Mouse (Mus musculus): ENCODE measurements at regions not wholly inside any gene's neighbourhood (a gene's known extent, or its start where the extent isn't known, plus 50 kb on each side); places are given as distances from the start of the nearest gene placed in this dataset.
A peak's percentile ranks its signal among the peaks of the same experiment; 100 is the strongest.

- Histone ChIP-seq H3K27me3 (no peaks in the 10 kb centered on the region), H3K4me3 (no peak overlapping the region), H3K4me1 (replicated peaks) (no peaks in the 10 kb centered on the region), H3K9ac (no peak overlapping the region), H3K36me3 (no peaks in the 10 kb centered on the region), H3K27ac (no peak overlapping the region), H3K4me2 (no peak overlapping the region), H3K9me3 (no peaks in the 10 kb centered on the region)
- 85% methylated on average over 1 of the region's 1 CpGs for WGBS
- no peak for ATAC-seq (ENCODE audit: low FRiP score)
Observed at GRCm38 (mm10) chr3:82781464-82781863, 94.8 kb downstream of the Rbm46 start.

GRCm38 (mm10) chr3:82770512-82771270 is 105.6 kb downstream of the Rbm46 start:
- H3K9ac ChIP-seq, result no peak overlapping the region
- no peaks in the 10 kb centered on the region for H3K36me3 ChIP-seq
- no peaks in the 10 kb centered on the region for H3K4me1 ChIP-seq (replicated peaks)
- H3K4me3 ChIP-seq, result no peak overlapping the region
- H3K9me3 ChIP-seq, result no peaks in the 10 kb centered on the region
- no peak overlapping the region for H3K27ac ChIP-seq
- no peak overlapping the region for H3K4me2 ChIP-seq
- ATAC-seq (ENCODE audit: low FRiP score), result no peak
- WGBS, result 94% methylated on average over 8 of the region's 8 CpGs
- H3K27me3 ChIP-seq, result no peaks in the 10 kb centered on the region

GRCm38 (mm10) chr3:82767484-82767883 is 108.8 kb downstream of the Rbm46 start:
- Histone ChIP-seq H3K27ac (no peak overlapping the region), H3K9ac (no peak overlapping the region)
- 56% methylated on average over 5 of the region's 5 CpGs for WGBS

GRCm38 (mm10) chr3:82759946-82760345 is 116.3 kb downstream of the Rbm46 start:
- Histone ChIP-seq H3K4me3 (no peak overlapping the region), H3K27me3 (no peaks in the 10 kb centered on the region), H3K9ac (no peak overlapping the region), H3K4me2 (no peak overlapping the region), H3K4me1 (replicated peaks) (no peaks in the 10 kb centered on the region), H3K36me3 (no peaks in the 10 kb centered on the region), H3K9me3 (no peaks in the 10 kb centered on the region), H3K27ac (no peak overlapping the region)
- ATAC-seq (ENCODE audit: low FRiP score), result no peak
- 85% methylated on average over 2 of the region's 2 CpGs for WGBS

More at GRCm38 (mm10) chr3:82767484-82767883, 108.8 kb downstream of the Rbm46 start:
- Histone ChIP-seq H3K4me3 (no peak overlapping the region), H3K36me3 (no peaks in the 10 kb centered on the region), H3K27me3 (no peaks in the 10 kb centered on the region), H3K4me2 (no peak overlapping the region), H3K9me3 (no peaks in the 10 kb centered on the region), H3K4me1 (replicated peaks) (no peaks in the 10 kb centered on the region)
- no peak for ATAC-seq (ENCODE audit: low FRiP score)

GRCm38 (mm10) chr3:82758967-82759366 is 117.3 kb downstream of the Rbm46 start:
- WGBS, result 76% methylated on average over 1 of the region's 1 CpGs
- Histone ChIP-seq H3K27me3 (no peaks in the 10 kb centered on the region), H3K4me2 (no peak overlapping the region), H3K9me3 (no peaks in the 10 kb centered on the region), H3K36me3 (no peaks in the 10 kb centered on the region), H3K9ac (no peak overlapping the region), H3K4me1 (replicated peaks) (no peaks in the 10 kb centered on the region), H3K4me3 (no peak overlapping the region), H3K27ac (no peak overlapping the region)
- ATAC-seq (ENCODE audit: low FRiP score), result no peak

GRCm38 (mm10) chr3:82725546-82725945 is 150.7 kb downstream of the Rbm46 start:
- no peak for ATAC-seq (ENCODE audit: low FRiP score)
- Histone ChIP-seq H3K4me3 (no peak overlapping the region), H3K27me3 (no peaks in the 10 kb centered on the region), H3K9me3 (no peaks in the 10 kb centered on the region), H3K9ac (no peak overlapping the region), H3K36me3 (no peaks in the 10 kb centered on the region), H3K27ac (no peak overlapping the region), H3K4me2 (no peak overlapping the region), H3K4me1 (replicated peaks) (no peaks in the 10 kb centered on the region)
- 34% methylated on average over 3 of the region's 3 CpGs for WGBS

- no peak overlapping the region for H3K4me2 ChIP-seq
- H3K9ac ChIP-seq, result no peak overlapping the region
- no peaks in the 10 kb centered on the region for H3K36me3 ChIP-seq
- ATAC-seq (ENCODE audit: low FRiP score), result no peak
- WGBS, result 97% methylated on average over 4 of the region's 4 CpGs
- no peaks in the 10 kb centered on the region for H3K27me3 ChIP-seq
- H3K4me3 ChIP-seq, result no peak overlapping the region
- H3K4me1 ChIP-seq (replicated peaks), result no peaks in the 10 kb centered on the region
- no peaks in the 10 kb centered on the region for H3K9me3 ChIP-seq
- H3K27ac ChIP-seq, result no peak overlapping the region
Observed at GRCm38 (mm10) chr3:82707628-82708027, 159.7 kb upstream of the Npy2r start.

GRCm38 (mm10) chr3:82692131-82692530 is 144.2 kb upstream of the Npy2r start:
- Histone ChIP-seq H3K4me2 (no peak overlapping the region), H3K36me3 (no peaks in the 10 kb centered on the region)

GRCm38 (mm10) chr3:82656159-82656874 is 108.4 kb upstream of the Npy2r start:
- Histone ChIP-seq H3K4me1 (replicated peaks) (0 out of 2 replicates have a peak, but pooled peaks cover 2% of the 10 kb centered on the region), H3K27ac (no peak overlapping the region), H3K9me3 (no peaks in the 10 kb centered on the region), H3K9ac (no peak overlapping the region), H3K36me3 (no peaks in the 10 kb centered on the region), H3K27me3 (no peaks in the 10 kb centered on the region), H3K4me2 (no peak overlapping the region), H3K4me3 (no peak overlapping the region)
- WGBS, result 60% methylated on average over 8 of the region's 8 CpGs
- peak; percentile 38; the same call in 1 of the 2 replicates for ATAC-seq (ENCODE audit: low FRiP score)

More at GRCm38 (mm10) chr3:82692131-82692530, 144.2 kb upstream of the Npy2r start:
- Histone ChIP-seq H3K27me3 (no peaks in the 10 kb centered on the region), H3K4me1 (replicated peaks) (no peaks in the 10 kb centered on the region), H3K4me3 (no peak overlapping the region), H3K27ac (no peak overlapping the region), H3K9me3 (no peaks in the 10 kb centered on the region), H3K9ac (no peak overlapping the region)
- 94% methylated on average over 2 of the region's 2 CpGs for WGBS
- no peak for ATAC-seq (ENCODE audit: low FRiP score)

- Histone ChIP-seq H3K36me3 (no peaks in the 10 kb centered on the region), H3K27ac (no peak overlapping the region), H3K4me3 (no peak overlapping the region), H3K9me3 (no peaks in the 10 kb centered on the region), H3K27me3 (no peaks in the 10 kb centered on the region), H3K9ac (no peak overlapping the region), H3K4me2 (no peak overlapping the region), H3K4me1 (replicated peaks) (0 out of 2 replicates have a peak, but pooled peaks cover 2% of the 10 kb centered on the region)
- 55% methylated on average over 2 of the region's 2 CpGs for WGBS
- ATAC-seq (ENCODE audit: low FRiP score), result no peak
Observed at GRCm38 (mm10) chr3:82652346-82652745, 104.5 kb upstream of the Npy2r start.

GRCm38 (mm10) chr3:82640052-82640451 is 92.2 kb upstream of the Npy2r start:
- no peak overlapping the region for H3K4me2 ChIP-seq
- no peak for ATAC-seq (ENCODE audit: low FRiP score)
- no peak overlapping the region for H3K9ac ChIP-seq
- no peaks in the 10 kb centered on the region for H3K4me1 ChIP-seq (replicated peaks)
- H3K4me3 ChIP-seq, result no peak overlapping the region
- no peaks in the 10 kb centered on the region for H3K36me3 ChIP-seq
- WGBS, result 85% methylated on average over 2 of the region's 2 CpGs
- H3K27me3 ChIP-seq, result no peaks in the 10 kb centered on the region
- H3K27ac ChIP-seq, result no peak overlapping the region
- H3K9me3 ChIP-seq, result no peaks in the 10 kb centered on the region

GRCm38 (mm10) chr3:82636666-82637065 is 88.8 kb upstream of the Npy2r start:
- 23% methylated on average over 3 of the region's 3 CpGs for WGBS
- H3K27ac ChIP-seq, result no peak overlapping the region
- ATAC-seq (ENCODE audit: low FRiP score), result 0 out of 2 replicates have a peak, but pooled peaks have one; percentile 49

More at GRCm38 (mm10) chr3:82636666-82637065, 88.8 kb upstream of the Npy2r start:
- Histone ChIP-seq H3K36me3 (no peaks in the 10 kb centered on the region), H3K9me3 (no peaks in the 10 kb centered on the region), H3K9ac (no peak overlapping the region), H3K4me3 (no peak overlapping the region), H3K27me3 (no peaks in the 10 kb centered on the region), H3K4me1 (replicated peaks) (no peaks in the 10 kb centered on the region), H3K4me2 (no peak overlapping the region)

Data from hindbrain, embryonic 13.5 days (tissue).